Mouse (Mus musculus) stomach, embryonic 15.5 days (tissue): ENCODE measurements around the gene Pde6c. TPM values are rescaled to one million over a fixed set of nuclear protein-coding genes. Genes with fewer than 3 reads are reported as not detected.
A peak's percentile ranks its signal among the peaks of the same experiment; 100 is the strongest.

ENCODE experiments used
- ATAC-seq: fragments of 200-750 bp; cut with Nextera tagmentation; 2 replicates; pipeline ENCODE4 v1.8.0; 2017; ENCODE audit warnings: low read depth, moderate number of reproducible peaks, moderate TSS enrichment; ENCODE audit not compliant: insufficient read depth, low FRiP score
- H3K27ac ChIP-seq: fragments of 300-500 bp; sonication (generic); 2 replicates; pipeline ENCODE4 v1.5.1; 2015; ENCODE audit warnings: mild to moderate bottlenecking, inconsistent platforms
- H3K27me3 ChIP-seq: fragments of 300-500 bp; sonication (generic); replicated peaks from 2 replicates; pipeline ENCODE4 v1.6.1; 2015; ENCODE audit warnings: inconsistent platforms
- H3K36me3 ChIP-seq: fragments of 300-500 bp; sonication (generic); 2 replicates; pipeline ENCODE4 v1.6.1; 2015; ENCODE audit warnings: inconsistent platforms
- H3K4me1 ChIP-seq: fragments of 300-500 bp; sonication (generic); 2 replicates; pipeline ENCODE4 v1.6.1; 2015; ENCODE audit warnings: inconsistent platforms
- H3K4me2 ChIP-seq: fragments of 300-500 bp; sonication (generic); 2 replicates; pipeline ENCODE4 v1.6.1; 2015; ENCODE audit warnings: mild to moderate bottlenecking, inconsistent platforms
- H3K4me3 ChIP-seq: fragments of 300-500 bp; sonication (generic); replicated peaks from 2 replicates; pipeline ENCODE4 v1.5.1; 2015; ENCODE audit warnings: inconsistent platforms
- H3K9ac ChIP-seq: fragments of 300-500 bp; sonication (generic); 2 replicates; pipeline ENCODE4 v1.6.1; 2015; ENCODE audit warnings: inconsistent platforms
- H3K9me3 ChIP-seq: fragments of 300-500 bp; sonication (generic); 2 replicates; pipeline ENCODE4 v1.6.1; 2016; ENCODE audit warnings: inconsistent platforms
- WGBS: fragments of 180-500 bp; shearing (Covaris S2); methylation state at CpG from one replicate; pipeline ENCODE4 v1.1.7; 2015; 5-methylcytosine and 5-hydroxymethylcytosine counted together
- polyA plus RNA-seq: library from polyadenylated mRNA; unstranded; fragments of >200 nt; fragmentation: Nextera tagmentation; extraction: Ambion mirVana; gene quantifications from 2 replicates; pipeline ENCODE4 v1.2.1, GENCODE M21; 2015

Pde6c gene
- polyA plus RNA-seq, 1 experiment from 2014 or later, result 0.71 TPM

DNA sequence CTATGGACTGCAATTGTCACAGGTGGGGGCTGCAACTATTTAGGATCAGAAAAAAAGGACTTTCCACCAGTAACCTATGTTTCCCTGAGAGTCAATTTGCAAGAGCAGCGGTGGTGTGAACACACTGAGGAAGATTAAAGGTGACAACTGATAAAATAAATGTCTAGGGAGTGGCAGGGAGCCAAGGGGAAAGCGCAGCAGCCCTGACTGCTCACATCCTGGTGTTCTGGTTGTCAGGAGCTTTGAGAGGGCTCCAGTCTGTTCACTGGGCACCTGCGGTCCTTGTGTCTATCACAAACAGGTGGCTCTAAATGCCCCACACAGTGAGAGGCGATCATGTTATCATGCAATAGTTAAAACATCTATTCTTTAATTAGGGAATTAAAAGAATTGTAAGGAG, 20.0 kb upstream of the Pde6c start:
- Histone ChIP-seq H3K4me3 (no peak overlapping the region), H3K4me1 (no peaks in the 10 kb centered on the region), H3K27ac (no peak overlapping the region), H3K9ac (no peak overlapping the region), H3K4me2 (no peak overlapping the region), H3K9me3 (no peaks in the 10 kb centered on the region), H3K36me3 (no peaks in the 10 kb centered on the region), H3K27me3 (no peaks in the 10 kb centered on the region)
- WGBS, result 35% methylated on average over 4 of the region's 4 CpGs
- no peak for ATAC-seq

DNA sequence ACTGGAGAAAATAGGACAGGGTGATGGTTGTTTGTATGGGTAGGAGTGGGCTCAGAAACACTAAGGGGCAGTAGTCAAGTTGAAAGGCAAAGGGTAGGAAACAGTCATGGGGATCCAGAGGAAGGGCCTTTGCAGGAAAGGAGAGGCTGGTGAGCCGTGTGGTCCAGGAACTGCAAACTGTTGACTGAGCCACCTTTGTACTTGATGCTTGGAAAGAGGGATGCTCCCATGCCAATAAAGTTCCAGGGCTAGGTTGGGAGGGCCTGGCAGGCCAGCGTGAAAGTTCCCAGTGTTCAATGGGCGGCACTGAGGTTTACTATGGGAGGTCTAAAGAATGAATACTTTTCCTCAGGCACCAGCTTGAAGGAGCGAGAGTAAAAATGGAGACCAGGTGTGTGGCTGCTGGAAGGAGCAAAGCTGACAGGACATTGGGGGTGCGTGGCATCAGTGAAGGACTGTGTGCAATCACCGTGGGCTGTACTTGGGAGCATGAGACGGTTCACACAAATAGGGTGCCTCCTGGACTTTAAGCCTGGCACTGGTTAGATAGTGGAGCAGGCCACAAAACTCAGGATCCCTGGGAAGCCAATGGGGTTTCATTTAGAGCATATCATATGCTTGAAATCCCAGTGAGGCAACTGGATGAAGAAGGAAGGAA, 17.6 kb upstream of the Pde6c start:
- H3K9me3 ChIP-seq, result no peaks in the 10 kb centered on the region
- WGBS, result 89% methylated on average over 7 of the region's 7 CpGs
- ATAC-seq, result no peak
- no peak overlapping the region for H3K4me3 ChIP-seq
- no peaks in the 10 kb centered on the region for H3K4me1 ChIP-seq
- H3K4me2 ChIP-seq, result no peak overlapping the region
- no peaks in the 10 kb centered on the region for H3K36me3 ChIP-seq
- H3K27ac ChIP-seq, result no peak overlapping the region
- no peak overlapping the region for H3K9ac ChIP-seq
- H3K27me3 ChIP-seq, result no peaks in the 10 kb centered on the region

DNA sequence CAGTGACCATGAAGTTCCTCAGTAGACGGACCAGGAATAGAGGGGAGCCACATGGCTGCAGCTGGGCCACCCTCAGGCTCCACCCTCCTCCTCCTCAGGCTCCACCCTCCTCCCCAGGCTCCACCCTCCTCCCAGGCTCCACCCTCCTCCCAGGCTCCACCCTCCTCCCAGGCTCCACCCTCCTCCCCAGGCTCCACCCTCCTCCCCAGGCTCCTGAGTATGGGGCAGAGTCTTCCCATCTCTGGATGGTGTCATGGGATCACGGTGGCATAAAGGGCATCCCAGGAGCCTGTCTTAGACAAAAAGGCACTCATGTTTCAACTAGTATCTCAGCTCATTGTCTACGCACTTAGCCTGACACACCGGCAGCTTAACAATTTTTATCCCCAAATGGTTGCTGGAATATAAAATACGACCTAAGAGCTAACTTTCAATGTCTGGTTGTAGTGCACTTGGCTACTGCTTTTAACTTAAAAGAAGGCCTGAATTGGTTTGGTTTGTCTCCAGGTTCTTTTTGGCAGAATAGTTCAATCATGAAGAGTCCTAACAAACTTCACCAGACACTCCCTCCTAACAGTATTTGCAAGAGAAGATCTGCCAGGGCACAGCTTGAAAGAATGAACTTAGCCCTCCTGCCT, 12.3 kb upstream of the Pde6c start:
- no peaks in the 10 kb centered on the region for H3K36me3 ChIP-seq
- no peaks in the 10 kb centered on the region for H3K9me3 ChIP-seq
- H3K4me1 ChIP-seq, result no peaks in the 10 kb centered on the region
- no peak overlapping the region for H3K27ac ChIP-seq
- WGBS, result 78% methylated on average over 5 of the region's 5 CpGs
- H3K27me3 ChIP-seq, result 0 out of 2 replicates have a peak, but pooled peaks cover 7% of the 10 kb centered on the region
- H3K4me3 ChIP-seq, result no peak overlapping the region
- no peak overlapping the region for H3K9ac ChIP-seq
- no peak overlapping the region for H3K4me2 ChIP-seq
- 0 out of 2 replicates have a peak, but pooled peaks have one; percentile 52 for ATAC-seq

DNA sequence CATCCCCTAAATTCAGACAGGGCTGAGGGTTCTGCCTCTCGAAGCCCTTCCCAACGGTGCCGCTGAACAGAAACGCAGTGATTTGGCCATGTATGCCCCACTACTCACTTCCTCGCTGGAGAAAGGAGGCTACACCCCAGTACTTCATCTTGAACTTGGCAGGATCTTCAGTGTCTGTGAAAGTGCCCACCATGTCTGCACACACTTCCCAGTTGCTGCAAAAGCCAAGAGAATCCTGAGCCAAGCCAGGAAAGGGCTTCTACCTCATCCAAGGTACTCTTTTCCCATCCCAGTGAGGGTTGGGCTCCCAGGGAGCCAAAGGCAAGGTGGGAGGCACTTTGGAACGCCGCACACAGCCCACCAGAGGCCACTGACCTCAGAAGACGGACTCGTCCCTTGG, 8.7 kb upstream of the Pde6c start:
- Histone ChIP-seq H3K27me3 (0 out of 2 replicates have a peak, but pooled peaks cover 7% of the 10 kb centered on the region), H3K36me3 (no peaks in the 10 kb centered on the region), H3K4me1 (no peaks in the 10 kb centered on the region), H3K4me2 (peak overlapping the region; percentile 92), H3K9me3 (no peaks in the 10 kb centered on the region), H3K9ac (no peak overlapping the region), H3K27ac (no peak overlapping the region), H3K4me3 (peak overlapping the region; percentile 47)
- no peak for ATAC-seq
- whole genome bisulfite sequencing, result 27% methylated on average over 9 of the region's 9 CpGs

DNA sequence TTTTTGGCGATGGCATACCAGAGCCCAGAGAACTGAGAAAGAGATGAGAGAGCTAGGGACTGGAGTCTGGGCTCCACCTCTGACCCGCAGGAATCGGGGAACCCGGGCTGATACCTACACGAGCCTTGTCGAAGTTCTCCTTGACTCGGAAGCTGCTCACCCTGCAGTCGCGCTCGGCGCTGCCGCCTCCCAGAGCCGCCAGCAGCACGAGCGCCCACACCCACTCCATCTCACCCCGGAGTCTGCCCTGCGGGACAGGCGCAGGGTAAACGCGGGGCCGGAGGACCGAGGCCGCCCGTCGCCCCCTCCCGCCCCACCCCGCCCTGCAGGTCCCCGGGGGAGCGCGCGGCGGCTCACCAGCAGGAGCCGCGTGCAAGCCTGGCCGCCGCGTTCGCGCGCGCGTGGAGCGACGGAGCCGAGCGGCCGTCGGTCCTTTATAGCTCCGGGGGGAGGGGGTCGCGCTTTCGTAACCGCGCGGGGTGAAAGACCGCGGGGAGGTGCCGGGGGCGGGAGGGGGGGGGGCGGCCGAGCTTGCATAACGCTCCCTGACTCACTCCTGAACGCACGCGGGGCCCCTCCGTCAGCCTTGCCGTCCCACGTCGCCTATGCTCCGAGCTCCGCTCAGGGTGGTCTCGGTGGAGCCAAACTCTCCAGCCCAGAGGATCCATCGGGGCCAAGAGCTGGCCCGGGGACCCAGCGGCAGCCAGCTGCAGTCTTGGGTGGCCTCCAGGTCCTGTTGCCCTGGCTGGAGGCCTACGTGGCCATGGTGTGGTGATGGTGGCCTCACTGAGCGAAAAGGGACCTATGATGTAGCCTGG, 8.0 kb upstream of the Pde6c start:
- H3K27ac ChIP-seq, result peak overlapping the region; percentile 16; the same call in 1 of the 2 replicates
- H3K9me3 ChIP-seq, result no peaks in the 10 kb centered on the region
- no peaks in the 10 kb centered on the region for H3K4me1 ChIP-seq
- ATAC-seq, result peak; percentile 70
- H3K27me3 ChIP-seq, result 0 out of 2 replicates have a peak, but pooled peaks cover 7% of the 10 kb centered on the region
- under 1% methylated on average over 62 of the region's 77 CpGs for WGBS
- 0 out of 2 replicates have a peak overlapping the region, but pooled peaks have one; percentile 22 for H3K9ac ChIP-seq
- H3K36me3 ChIP-seq, result no peaks in the 10 kb centered on the region
- H3K4me2 ChIP-seq, result peak overlapping the region; percentile 92
- peak overlapping the region; percentile 47 for H3K4me3 ChIP-seq

DNA sequence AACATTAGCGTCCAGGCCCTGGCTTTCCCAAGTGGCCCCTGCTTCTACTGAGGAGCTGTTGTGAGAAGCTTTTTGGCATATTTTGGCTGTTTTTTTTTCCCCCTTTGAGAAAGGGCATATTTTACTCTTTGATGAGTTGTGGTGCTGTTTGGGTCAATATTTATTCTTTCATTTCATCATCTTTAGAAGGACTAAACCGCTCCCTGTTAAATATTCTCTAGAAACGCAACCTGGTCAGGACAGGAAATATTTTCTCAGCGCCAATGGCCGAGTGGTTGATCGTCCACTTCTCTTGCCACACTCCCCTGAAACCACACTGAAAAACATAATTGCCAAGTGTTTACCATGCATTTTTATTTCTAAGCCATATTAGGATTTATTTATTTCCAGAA, 7.4 kb upstream of the Pde6c start, which contains the start of gene Rbp4:
TSS of gene Rbp4 (minus strand) at position 63 of the 392 bp plus-strand sequence.
- no peaks in the 10 kb centered on the region for H3K36me3 ChIP-seq
- H3K4me2 ChIP-seq, result peak within 1 kb of the TSS; percentile 92
- peak within 1 kb of the TSS; percentile 16; the same call in 1 of the 2 replicates for H3K27ac ChIP-seq
- no peak for ATAC-seq
- peak within 1 kb of the TSS; percentile 47 for H3K4me3 ChIP-seq
- no peaks in the 10 kb centered on the region for H3K4me1 ChIP-seq
- WGBS, result 54% methylated on average over 6 of the region's 6 CpGs
- no peaks in the 10 kb centered on the region for H3K9me3 ChIP-seq
- 0 out of 2 replicates have a peak within 1 kb of the TSS, but pooled peaks have one; percentile 22 for H3K9ac ChIP-seq
- 0 out of 2 replicates have a peak, but pooled peaks cover 7% of the 10 kb centered on the region for H3K27me3 ChIP-seq

DNA sequence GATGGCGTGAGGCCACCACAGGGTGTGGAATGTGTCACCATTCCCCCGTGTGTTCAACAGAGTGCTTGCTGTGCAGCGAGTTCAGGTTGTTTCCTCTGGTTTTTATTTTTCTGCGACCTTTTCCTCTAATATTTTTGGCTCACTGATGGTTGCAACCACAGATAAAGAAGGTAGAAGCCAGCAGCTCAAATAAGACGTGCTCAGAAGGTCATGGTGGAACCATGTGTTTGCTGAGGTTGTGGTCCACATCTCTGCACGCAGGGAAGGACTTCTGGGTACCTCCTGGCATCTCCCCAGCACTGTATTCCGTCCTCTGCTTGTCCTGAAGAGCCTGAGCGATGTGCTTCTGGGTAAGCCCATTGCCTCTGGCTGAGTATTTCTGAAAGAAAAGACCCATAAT, 5.9 kb upstream of the Pde6c start:
- ATAC-seq, result no peak
- Histone ChIP-seq H3K9ac (no peak overlapping the region), H3K4me3 (no peak overlapping the region), H3K9me3 (no peaks in the 10 kb centered on the region), H3K27ac (no peak overlapping the region), H3K36me3 (no peaks in the 10 kb centered on the region), H3K27me3 (0 out of 2 replicates have a peak, but pooled peaks cover 4% of the 10 kb centered on the region), H3K4me1 (no peaks in the 10 kb centered on the region), H3K4me2 (no peak overlapping the region)
- 69% methylated on average over 8 of the region's 8 CpGs for WGBS

DNA sequence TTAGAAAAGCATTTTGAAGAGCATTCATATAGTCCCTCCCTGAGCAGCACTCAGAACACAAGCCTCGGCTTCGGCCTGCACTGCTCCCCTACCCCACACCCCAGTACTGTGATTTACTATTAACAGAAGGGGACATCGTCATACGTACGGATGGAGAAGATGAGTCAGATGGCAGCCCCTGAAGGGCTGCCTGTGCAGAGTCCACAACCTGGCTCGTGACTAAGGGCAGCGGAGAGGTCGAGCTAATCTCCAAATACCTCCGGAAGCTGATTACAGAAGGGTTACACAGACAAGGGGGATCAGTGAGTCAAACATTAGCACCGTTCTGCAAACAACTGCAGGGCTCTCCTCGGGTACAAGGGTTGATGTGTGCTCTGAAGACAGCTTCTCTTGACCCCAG, 1.4 kb downstream of the Pde6c start:
- H3K27ac ChIP-seq, result no peak overlapping the region
- no peak overlapping the region for H3K4me2 ChIP-seq
- peak; percentile 43; the same call in 1 of the 2 replicates for ATAC-seq
- H3K9ac ChIP-seq, result no peak overlapping the region
- H3K36me3 ChIP-seq, result no peaks in the 10 kb centered on the region
- H3K27me3 ChIP-seq, result no peaks in the 10 kb centered on the region
- H3K9me3 ChIP-seq, result no peaks in the 10 kb centered on the region
- WGBS, result 40% methylated on average over 11 of the region's 11 CpGs
- no peak overlapping the region for H3K4me3 ChIP-seq
- H3K4me1 ChIP-seq, result no peaks in the 10 kb centered on the region

DNA sequence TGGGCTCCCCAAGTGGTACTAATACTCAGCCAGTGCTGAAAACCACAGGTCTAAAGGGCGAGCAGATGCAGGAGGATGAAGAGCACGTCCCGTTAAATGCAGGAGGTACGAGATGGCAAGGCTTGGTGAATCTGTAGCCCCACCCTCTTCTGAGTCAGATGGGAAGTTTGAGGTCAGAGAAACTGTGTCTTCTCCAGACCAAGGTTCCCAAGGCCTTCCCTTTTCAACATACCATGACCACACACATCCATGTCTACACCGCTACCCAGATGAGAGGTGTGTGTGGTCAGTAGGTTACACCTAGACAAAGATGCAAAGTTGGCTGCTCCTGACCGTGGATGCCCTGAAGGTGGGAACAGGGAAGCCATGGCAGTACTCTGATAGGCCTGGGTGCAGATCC, 2.2 kb downstream of the Pde6c start:
- no peak overlapping the region for H3K4me3 ChIP-seq
- H3K4me1 ChIP-seq, result no peaks in the 10 kb centered on the region
- no peaks in the 10 kb centered on the region for H3K36me3 ChIP-seq
- 74% methylated on average over 6 of the region's 6 CpGs for WGBS
- H3K9ac ChIP-seq, result no peak overlapping the region
- no peaks in the 10 kb centered on the region for H3K9me3 ChIP-seq
- H3K27me3 ChIP-seq, result no peaks in the 10 kb centered on the region
- H3K27ac ChIP-seq, result no peak overlapping the region
- no peak overlapping the region for H3K4me2 ChIP-seq
- no peak for ATAC-seq

DNA sequence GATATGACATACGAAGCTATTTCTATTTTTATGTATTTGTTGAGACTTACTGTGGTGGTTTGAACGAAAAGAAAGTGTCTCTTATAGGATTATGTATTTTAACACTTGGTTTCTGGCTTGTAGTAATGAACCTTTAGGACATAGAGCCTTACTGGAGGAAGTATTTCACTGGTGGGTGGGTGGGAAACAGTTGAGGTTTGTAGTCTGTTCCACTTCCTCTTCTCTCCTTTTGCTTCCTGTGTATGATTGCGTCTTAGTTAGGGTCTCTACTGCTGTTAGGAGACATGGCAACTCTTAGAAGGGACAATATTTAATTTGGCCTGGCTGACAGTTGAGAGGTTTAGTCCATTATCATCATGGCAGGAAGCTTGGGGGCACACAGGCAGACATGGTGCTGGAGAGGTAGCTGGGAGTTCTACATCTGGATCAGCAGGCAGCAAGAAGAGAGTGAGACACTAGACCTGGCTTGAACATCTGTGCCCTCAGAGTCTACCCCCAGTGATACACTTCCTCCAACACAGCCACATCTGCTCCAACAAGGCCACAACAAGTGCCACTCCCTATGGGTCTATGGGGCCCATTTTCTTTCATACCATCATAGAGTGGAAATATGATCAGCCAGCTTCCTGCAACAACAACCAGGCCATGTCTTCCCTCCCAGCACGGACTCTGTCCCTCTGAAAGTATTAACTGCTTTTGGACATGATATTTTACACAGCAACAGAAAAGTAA, 11.1 kb downstream of the Pde6c start:
- no peaks in the 10 kb centered on the region for H3K9me3 ChIP-seq
- H3K4me3 ChIP-seq, result no peak overlapping the region
- no peak for ATAC-seq
- no peaks in the 10 kb centered on the region for H3K27me3 ChIP-seq
- no peak overlapping the region for H3K4me2 ChIP-seq
- H3K9ac ChIP-seq, result no peak overlapping the region
- no peak overlapping the region for H3K27ac ChIP-seq
- 75% methylated on average over 4 of the region's 4 CpGs for WGBS
- no peaks in the 10 kb centered on the region for H3K4me1 ChIP-seq
- no peaks in the 10 kb centered on the region for H3K36me3 ChIP-seq

DNA sequence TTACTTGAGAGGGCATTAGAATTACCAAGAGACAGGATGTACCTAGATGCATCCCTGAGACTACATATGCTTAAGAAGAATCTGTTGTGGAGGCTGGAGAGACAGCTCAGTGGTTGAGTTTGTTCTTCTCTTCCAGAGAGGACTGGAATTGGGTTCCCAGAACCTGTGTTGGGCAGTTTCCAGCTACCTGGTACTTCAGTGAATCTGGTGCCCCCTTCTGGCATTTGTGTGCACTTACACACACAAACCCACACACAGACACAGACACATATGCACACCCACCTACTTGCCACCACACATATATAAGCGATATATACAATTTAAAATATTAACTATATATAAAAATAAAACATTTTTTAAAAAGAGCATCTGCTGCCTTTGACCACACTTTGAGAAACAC, 23.7 kb downstream of the Pde6c start:
- no peaks in the 10 kb centered on the region for H3K27me3 ChIP-seq
- H3K4me1 ChIP-seq, result no peaks in the 10 kb centered on the region
- no peak overlapping the region for H3K27ac ChIP-seq
- no peaks in the 10 kb centered on the region for H3K36me3 ChIP-seq
- H3K4me3 ChIP-seq, result no peak overlapping the region
- no peaks in the 10 kb centered on the region for H3K9me3 ChIP-seq
- WGBS, result 100% methylated on average over 1 of the region's 1 CpGs
- no peak for ATAC-seq
- no peak overlapping the region for H3K9ac ChIP-seq
- no peak overlapping the region for H3K4me2 ChIP-seq
